Mouse (Mus musculus) kidney, adult 2 months (tissue): ENCODE measurements at regions not wholly inside any gene's neighbourhood (a gene's known extent, or its start where the extent isn't known, plus 50 kb on each side); places are given as distances from the start of the nearest gene placed in this dataset.

ENCODE experiments used
- CTCF ChIP-seq: fragments of 200-500 bp; conservative IDR thresholded peaks from 2 replicates; pipeline ENCODE4 v1.5.1; 2011; ENCODE audit warnings: low read depth, mild to moderate bottlenecking, control low read depth, low read length, moderate library complexity, mixed read lengths; ENCODE audit not compliant: insufficient read depth, insufficient read length
- POLR2A ChIP-seq: fragments of 200-500 bp; IDR thresholded peaks from one replicate; pipeline ENCODE4 v1.6.1; 2011; ENCODE audit warnings: low read depth, low read length, control low read depth

DNA sequence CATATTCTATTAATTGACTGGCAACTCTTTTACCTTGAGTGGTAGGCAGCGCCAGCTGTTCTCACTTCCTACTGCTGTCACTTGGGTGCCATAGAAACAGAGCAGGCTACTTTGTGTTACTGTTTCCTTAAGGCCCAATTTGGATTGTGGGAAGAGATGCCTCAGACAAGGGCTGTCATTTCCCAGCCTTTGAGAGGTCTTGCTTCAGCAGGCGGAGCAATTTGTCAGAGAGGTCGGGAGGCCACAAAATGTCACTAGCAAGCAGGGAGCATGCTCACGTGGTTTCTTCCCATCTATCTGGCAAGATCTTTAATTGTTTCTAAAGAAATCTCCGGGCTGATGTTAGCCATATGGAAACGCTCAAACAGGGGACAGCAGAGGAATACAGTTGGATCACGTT is 99.3 kb upstream of the Plxnc1 start:
- TF ChIP-seq CTCF (no peak), POLR2A (no peak)
